Mouse (Mus musculus) layer of hippocampus, postnatal 10 days (tissue): ENCODE data around the gene Tbc1d2. TPM values are rescaled to one million over a fixed set of nuclear protein-coding genes. Genes with fewer than 3 reads are reported as not detected.
"Not testable (repeated sequence)": the region's sequence is repeated elsewhere in the genome, so short reads cannot be mapped to it uniquely, and the experiment has no call there.

ENCODE experiments used
- DNase-seq, 2 experiments: peaks; one replicate each; pipeline ENCODE4 v3.0.0; 2021; ENCODE audit warnings: low spot score in 2 of 2
- total RNA-seq, 2 experiments: library from RNA; stranded (reverse); gene quantifications; 2 replicates each; pipeline ENCODE4 v1.2.3; 2021

The Tbc1d2 gene
- total RNA-seq, 2 experiments from 2014 or later = 2.5 to 2.9 TPM

DNA sequence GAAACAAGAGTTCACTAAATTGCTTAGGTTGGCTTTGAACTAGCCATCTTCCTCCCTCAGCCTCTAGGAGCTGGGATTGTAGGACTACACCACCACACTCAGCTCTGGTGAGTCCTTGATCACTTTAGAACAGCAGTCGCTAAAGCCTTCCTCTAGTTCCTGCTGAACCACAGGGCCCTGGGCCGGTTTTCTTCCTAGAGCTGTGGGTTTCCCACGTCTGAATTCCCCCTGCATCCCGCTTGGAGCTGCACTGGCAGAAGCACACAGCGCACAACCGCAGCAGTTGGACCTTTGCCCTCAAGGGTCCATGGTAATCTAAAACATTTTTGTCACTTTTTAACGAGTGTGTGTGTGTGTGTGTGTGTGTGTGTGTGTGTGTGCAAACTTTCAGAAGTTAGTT lies 47.3 kb downstream of the Tbc1d2 start:
- DNase-seq = no peak

DNA sequence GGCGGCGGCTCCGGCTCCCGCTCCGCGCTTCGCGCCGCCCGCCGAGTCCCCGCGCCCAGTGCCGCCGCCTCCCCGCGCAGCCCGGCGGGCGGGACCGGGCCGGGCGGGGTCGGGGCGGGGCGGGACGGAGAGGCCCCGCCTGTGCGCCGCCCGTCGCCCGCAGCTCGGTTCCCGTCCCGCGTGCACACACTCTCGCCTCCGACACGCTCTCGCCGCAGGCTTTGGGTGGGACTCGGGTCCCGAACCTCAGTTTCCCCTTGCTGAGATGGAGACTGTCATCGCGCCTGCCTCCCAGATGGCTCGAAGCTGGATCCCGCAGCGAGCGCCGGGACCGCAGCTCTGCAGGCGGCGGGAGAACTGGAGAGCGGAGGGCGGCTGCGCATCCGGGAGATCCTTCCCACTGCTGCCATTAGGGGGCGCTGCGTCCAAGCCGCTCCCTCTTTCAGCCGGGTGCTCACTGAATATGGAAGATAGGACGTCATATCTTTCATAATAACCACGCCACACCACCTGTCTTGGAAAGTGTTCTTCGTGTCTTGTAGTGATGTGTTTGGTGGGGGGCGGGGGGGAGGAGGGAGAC lies 48.1 kb downstream of the Tbc1d2 start, which contains the start of gene Coro2a:
TSS of gene Coro2a (minus strand) at position 359 of the 580 bp plus-strand sequence.
- DNase-seq = peak; percentile 93 to 94

DNA sequence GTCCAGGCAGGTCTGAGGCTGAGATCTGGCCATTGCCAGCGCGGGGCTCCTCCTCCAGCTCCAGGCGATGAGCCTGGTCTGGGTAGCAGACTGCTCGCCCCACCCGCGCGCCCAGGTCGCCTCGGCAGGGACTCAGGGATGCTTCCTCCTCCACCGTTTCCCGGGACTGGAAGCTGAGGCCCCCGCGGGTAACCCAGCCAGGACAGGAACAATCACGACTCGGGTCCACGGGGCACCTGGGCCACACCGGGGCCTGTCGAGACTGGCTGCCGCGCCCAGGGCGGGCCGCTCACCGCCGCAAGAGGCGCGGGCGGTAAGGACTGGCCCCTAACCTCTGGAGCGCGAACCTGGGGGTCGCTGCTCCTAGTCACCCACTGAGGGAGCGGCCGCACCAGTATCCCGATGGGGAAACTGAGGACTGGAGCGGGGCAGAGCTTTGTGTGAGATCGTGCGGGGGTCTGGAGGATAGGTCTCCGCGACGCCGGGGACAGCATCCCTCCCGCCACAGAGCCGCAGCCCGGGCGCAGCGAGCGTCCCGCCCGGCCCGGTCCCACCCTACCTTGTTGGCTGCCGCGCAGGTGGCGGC lies 48.7 kb downstream of the Tbc1d2 start:
- DNase-seq = peak; percentile 39 to 55

DNA sequence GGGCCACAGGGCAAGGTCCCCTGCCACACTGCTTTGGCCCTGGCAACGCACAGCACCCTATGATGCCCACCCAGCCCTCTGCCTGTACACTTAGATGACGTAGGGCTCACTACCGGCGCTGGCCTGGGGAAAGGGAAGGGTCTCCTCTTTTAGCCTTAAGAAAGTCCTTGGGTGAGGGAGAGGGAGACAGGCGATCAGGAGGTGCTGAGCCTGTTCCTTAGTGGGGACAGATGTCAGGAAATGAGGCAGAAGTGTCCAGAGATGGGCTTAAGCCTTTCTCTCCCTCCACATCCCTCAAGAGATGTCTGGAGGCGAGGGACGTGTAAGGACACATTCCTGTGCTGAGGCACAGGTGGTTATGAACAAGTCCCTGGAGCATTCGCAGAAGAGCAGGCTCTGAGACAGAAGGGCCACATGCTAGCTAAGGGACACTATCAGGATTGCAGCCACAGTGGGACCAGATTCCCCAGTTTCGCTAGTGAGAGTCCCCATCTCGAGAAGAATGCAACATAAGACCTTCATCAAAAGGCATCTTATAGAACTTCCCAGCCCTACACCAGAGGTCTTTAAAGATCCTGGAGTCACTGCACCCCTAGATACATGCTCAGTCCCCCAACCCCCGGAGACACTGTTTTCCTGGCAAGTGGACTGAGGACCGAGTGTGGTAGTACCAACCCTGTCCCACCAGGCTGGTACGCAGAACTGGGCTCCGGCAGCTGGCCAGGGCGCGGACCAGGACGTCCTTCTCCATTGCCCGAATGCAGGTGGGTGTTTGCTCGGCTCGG lies 49.3 kb downstream of the Tbc1d2 start:
- DNase-seq = no peak

DNA sequence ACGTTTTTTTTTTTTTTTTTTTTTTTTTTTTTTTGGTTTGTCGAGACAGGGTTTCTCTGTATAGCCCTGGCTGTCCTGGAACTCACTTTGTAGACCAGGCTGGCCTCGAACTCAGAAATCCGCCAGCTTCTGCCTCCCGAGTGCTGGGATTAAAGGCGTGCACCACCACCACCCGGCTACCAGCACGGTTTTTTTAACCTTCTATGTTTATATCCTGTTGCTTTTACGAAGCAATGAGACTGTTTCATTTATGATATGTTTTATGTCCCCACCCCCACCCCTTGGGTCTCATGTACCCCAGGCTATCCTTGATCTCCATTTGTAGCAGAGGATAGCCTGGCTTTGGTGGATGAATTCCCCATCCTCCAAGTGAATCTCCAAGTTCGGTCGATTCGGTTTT lies 50.4 kb downstream of the Tbc1d2 start:
- not testable (repeated sequence) for DNase-seq

DNA sequence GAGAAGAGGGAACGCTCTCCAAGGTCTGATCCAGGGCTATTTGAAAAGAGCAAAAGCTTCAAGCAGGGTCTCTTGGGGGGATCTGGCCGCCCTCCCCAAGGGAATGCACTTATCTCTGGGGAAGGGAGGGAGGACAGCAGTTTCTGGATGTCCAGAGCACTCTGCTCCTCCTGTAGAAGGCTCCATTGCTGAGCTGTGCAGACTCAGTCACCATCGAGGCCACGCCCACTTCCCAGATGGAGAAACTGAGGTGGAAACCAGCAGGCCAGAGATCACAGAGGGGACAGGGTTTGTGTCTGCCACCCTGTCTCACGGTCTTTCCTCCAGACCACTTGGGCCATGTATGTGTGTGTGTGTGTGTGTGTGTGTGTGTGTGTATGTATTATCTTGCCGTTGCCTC lies 51.0 kb downstream of the Tbc1d2 start:
- no peak for DNase-seq

DNA sequence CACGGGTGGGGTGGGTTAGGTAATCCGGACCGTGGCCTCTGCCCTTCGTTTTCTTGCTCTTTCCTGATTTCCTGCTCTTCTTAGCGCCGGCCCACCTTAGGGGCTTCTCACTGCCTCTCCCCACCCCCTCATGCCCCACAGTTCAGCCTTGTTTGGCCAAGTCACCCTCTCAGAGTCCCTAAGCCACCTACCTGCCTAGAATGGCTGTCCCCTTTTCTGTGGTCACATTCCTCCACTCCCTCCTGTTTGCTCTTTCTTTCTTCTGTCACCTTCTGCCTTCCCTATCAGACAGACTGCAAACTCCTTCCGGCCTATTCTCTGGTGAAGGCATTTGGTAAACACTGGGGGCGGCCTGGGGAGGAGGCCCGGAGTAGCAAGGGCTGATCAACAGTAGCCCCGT lies 51.9 kb downstream of the Tbc1d2 start:
- no peak for DNase-seq

DNA sequence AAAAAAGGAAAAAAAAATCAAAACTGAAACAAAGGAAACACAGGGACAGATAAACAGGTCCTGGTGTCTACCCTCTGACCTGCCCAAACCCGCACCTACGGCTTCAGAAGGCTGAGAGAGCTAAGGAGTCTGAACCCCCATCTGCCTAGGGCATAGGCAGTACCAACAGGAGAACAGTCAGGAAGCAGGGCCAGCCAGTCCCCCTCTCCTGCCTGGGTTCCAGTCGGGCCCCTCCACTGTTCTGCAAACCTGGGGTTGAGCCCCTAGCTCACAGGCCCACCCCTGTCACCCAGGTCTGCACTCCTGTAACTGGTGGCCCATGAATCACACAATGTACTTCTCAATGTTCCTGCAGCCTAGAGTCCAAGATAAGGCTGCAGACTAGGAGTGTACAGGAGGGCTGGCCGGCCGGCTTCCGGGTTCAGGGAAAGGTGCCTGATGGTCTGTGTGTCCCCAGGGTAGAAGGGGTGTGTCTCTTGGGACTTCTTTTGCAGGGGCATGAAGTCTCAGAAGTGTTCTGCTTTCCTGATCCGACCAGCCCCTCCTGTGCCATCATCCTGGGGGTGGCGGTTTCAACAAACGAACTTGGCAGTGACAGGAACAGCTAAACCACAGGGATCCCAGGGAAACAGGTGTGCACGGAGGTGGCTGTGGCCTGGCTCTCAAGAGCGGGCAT lies 52.6 kb downstream of the Tbc1d2 start:
- DNase-seq = no peak

DNA sequence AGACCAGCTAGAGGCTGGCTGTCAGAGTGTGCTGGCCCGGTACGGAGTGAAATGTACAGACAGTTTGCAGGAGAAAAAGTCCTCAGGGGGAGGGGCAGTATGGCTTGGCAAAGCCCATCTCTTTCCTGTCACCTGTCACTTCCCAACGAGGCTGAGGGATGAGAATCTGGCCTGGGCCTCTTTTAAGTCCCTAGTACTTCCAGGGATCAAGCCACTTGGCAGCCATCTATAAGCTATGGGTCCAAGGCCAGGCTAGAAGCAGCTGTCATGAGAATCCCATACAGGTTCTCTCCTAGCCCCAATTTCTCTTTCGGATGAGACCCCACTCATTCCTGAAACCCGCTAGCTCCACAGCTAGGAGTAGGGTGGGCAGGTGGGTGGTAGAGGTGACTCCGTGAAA lies 53.6 kb downstream of the Tbc1d2 start:
- no peak for DNase-seq

DNA sequence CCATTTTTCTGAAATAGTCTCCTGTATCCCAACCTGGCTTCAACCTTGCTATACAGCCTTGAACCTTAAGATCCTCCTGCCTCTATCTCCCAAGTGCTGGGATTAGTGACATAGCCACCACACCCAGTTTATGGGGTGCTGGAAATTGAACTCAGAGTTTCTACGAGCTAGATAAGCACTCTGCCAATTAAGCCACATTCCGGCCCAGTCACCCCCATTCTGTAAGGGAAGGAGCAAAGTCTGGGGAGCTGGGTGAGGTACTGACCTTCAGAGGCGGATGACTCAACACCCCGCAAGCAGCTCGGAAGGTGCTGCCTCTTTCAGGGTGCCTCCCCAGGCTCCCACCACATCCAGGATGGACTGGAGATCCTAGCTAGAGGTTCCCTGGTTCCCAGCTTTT lies 55.9 kb downstream of the Tbc1d2 start:
- no peak for DNase-seq

DNA sequence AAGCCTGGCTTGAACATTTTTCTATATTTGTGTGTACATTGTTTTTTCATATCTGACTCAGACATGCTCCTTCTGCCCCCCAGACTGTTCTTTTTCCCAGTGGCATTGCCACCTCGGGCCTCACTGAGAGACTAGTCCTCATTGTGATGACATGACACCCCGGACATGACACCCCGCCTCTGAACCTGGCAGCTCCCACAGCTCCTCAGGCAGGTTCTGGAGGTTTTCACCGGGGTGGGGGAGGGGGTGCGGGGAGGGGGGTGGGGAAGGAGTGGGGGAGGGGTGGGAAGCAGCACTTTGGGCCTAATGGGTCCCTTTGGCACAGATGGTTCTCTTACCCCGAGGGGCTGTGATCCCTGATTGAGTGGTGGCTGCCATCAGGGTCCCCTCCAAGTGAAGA lies 56.5 kb downstream of the Tbc1d2 start:
- no peak for DNase-seq

DNA sequence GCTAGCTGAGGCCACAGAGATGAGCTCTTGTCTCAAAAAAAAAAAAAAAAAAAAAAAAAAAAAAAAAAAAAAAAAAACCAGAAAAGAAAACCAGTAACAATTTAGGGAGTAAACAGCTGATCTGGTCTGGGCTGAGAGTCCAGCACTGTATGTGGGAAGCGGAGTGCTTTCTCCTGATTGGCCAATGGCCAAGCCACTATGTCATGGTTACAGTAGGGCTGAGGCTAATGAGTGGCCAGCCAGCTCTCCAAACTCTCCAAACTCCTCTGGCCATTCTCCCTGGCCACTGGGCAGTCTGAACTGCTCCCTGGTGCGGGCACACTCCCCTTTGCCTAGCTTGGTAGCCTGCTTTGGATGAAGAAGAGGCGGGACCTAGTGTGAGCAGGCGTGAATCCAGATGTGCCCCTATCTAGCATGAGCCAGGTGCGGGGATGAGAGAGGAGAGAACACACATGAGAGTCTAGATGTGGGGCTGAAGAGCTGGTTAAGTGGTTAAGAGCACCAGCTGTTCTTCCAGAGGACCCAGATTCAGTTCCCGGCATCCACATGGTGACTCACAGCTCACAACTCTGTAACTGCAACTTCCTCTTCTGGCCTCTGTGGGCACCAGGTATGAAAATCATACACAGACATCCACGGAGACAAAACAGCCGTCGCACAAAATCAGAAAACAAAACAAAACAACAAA lies 58.0 kb downstream of the Tbc1d2 start:
- no peak for DNase-seq

DNA sequence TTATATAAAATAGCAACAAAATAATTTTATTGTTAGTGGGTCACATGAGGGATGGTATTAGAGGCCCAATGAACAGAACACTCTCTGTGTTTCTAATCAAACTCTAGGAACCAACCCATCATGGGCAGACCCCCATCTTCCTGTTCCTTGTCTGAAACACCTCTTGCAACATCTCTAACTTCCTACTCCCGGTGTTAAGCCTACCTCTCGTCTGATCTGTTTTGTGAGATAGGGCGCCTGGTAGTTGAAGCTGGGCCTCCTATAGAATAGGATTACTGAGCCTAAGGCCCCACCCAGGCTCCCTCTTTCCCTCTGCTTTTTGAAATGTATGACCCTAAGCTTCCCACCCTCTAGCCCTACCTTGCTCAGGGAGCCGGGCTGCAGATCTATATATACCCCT lies 59.2 kb downstream of the Tbc1d2 start:
- DNase-seq = no peak

DNA sequence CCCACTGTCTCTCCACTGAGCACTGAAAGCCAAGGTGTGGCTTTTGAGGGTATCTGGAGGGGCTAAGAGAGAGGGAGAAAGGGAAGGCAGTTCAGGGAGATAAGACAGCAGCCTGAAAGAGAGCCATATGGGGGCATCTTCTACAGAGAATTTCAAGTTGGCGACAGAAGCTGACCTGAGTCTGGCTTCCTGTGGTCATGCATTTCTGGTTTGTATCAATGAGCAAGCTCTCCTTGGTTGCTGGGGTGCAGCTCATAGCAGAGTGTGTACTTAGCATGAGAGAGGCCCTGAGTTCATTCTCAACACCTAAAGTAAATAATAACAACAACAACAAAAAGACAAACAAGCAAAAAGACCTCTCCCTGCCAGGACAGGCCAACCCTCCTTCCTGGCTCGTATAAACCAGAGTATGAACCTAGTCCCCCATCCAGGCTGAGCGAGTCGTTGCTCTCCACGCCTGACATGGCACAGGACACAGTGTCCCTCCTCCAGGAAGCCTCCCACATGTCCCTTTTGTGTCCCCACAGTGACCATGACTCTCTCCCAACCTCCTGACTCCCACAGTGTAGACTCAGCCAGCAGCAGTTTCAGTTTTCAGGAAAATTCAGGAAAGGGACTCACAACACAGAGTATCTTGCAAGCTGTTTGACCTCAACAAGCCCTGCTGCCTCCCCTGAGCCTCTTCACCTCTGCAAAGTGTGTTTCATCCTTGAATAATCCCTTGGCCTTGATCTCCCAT lies 59.9 kb downstream of the Tbc1d2 start:
- no peak for DNase-seq

DNA sequence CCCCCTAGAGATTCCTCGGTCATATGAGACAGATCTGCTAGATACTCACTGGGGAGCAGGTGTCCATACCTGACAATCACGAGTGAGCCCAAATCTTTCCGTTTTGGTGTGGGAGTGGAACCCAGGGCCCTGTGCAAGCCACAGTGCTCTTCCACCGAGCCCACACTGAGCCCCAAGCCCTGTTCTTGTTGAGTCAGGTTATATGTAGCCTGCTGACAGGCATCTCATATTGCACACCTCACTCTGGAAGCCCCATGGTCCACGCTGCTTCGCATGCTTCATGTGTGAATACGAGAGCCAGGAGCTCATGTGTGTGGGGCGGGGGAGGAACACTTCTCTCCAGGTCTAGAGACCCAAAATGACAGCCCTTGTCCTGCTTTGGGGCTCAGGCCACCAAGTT lies 60.9 kb downstream of the Tbc1d2 start:
- no peak for DNase-seq

DNA sequence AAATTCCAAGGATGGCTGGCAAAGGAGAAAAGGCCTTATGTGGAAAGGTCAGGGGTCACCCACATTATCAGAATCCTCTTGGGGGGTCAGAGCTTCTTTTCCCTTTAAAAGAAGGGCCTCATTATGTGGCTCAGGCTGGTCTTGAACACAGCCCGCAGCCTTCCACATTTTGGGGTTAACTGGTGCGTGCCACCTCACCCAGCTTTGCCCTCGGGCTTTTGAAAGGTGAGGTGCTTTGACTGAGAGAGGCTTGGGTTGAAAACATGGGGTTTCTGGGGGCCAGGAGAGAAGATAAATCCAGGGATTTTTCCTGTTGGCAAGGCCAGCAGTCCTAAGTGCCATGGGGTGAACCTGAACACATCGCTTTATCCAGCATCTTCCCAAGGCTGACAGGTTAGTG lies 63.5 kb downstream of the Tbc1d2 start:
- DNase-seq = no peak

DNA sequence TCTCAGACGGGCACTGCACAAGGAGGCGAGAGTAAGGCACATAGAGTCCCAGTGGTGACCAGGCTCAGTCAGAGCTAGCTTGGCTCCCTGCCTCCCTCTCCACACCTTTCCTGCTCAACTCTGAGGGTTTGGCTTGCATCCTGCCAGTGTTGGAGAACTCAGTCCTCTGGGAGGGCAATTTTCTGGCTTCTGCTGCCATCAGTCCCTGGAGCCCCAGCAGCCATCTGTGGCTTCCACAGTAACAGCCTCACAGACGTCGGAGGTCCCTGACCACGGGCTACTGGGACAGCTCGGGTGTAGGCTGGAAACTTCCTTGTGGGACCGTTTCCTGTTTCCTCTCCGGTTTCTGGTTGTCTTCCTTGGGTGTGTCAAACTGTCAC lies 64.2 kb downstream of the Tbc1d2 start:
- DNase-seq = no peak

DNA sequence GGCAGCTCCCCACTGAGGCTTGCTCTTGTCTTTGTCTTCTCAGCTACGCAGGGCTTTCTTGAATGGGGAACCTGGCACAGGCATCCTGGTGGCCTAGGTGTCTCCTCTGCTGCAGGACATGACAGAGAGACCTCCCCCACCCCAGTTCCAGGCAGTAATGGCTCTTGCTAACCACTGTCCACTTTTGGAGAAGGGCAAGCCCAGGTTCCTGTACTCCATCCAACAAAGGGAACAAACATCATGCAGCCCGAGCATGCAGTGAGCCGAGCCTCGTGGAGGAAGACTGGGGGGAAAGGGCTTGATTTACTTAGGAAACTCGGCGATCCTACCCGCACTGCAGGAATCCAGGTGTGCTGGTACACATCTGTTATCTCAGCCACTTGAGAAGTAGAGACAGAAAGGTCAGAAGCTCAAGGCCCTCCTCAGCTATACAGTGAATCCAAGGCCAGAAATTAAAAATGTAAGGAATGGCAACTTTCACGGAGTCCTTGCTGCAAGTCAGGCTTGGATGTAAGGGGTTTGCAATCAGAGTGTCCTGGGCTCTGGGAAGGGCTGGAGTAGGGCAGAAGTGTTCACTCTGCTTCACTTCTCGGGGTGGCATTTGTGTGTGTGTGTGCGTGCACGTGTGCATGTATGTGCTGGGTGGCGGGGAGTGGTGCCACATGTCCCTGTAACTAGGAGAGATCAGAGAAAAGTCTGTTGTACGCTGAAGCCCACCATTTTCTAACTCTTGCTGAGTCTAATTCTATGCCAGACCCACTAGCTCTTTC lies 64.8 kb downstream of the Tbc1d2 start:
- no peak for DNase-seq

DNA sequence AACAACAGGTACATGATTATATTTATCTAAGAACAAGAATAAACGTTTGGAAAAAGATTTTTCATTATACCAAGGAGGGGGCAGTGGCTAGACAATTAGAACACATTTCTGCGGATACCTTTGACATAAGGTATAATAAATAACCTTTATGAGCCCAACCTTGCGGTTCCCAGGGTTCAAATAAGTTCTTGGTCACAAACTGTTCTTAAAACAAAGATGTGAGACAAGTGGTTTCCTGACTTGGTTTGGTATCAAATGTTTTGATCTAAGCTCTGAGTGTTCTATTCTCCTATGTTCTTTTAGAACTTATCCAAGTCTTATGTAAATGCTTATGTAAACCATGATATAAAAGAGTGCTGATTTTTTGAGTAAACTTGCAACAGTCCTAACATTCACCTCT lies 65.5 kb downstream of the Tbc1d2 start:
- not testable (repeated sequence) for DNase-seq

DNA sequence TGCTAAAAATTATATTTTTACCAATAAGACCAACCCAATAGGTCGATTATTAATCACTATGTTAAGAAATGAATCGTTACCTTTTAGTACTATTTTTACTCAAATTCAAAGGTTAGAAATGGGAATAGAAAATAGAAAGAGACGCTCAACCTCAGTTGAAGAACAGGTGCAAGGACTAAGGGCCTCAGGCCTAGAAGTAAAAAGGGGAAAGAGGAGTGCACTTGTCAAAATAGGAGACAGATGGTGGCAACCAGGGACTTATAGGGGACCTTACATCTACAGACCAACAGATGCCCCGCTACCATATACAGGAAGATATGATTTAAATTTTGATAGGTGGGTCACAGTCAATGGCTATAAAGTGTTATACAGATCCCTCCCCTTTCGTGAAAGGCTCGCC lies 65.9 kb downstream of the Tbc1d2 start:
- not testable (repeated sequence) for DNase-seq
